Mouse (Mus musculus) frontal cortex, adult (tissue): ENCODE data around the gene Gm13288.
"Not testable (repeated sequence)": the region's sequence is repeated elsewhere in the genome, so short reads cannot be mapped to it uniquely, and the experiment has no call there.

Experiments
- ATAC-seq: cut with Nextera tagmentation; 2 replicates; pipeline ENCODE4 v1.9.2; 2017; ENCODE audit warnings: mild to moderate bottlenecking, moderate library complexity, mixed read lengths; ENCODE audit not compliant: low TSS enrichment

Gm13288 gene

DNA sequence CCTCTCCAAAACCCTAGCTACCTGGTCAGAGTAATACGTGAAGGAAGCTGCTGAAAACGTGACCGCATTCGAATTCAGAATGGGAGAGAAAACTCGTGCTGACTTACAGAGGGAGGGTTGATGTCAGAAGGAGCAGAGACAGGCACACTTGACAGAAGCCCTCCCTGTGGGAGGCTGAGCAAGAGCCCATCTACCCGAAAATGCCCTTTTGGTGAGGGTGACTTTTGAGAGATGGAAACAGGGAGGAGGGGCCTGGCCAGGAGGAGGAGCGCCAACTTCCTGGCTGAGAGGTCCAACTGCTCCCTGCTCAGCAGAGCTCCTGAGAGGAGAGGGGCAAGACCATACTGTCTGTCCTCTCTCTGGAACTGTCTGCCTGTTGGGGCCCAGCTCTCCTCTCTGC, 6.0 kb upstream of the Gm13288 start, which contains the start of gene Gm13285:
TSS of gene Gm13285 (plus strand) at position 301 of the 400 bp plus-strand sequence.
- not testable (repeated sequence) for ATAC-seq

DNA sequence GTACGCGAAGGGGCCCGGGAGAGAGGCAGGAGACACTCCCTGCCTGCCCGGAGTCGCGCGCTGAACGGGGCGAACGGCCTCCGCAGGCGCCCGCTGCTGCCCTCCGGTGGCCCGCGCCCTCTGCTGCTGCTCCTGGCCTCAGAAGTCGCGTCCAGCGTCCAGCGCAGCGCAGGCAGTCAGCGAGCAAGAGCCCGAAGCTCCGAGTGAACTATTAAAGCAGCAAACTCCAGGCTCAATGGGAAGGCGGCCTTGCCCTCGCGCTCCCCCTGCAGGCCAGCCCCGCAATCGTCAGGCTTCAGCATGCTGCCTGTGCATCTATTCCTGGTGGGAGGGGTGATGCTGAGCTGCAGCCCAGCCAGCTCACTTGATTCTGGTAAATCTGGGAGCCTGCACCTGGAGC, 2.4 kb upstream of the Gm13288 start, which contains the start of gene Gm13287:
TSS of gene Gm13287 (plus strand) at position 301 of the 400 bp plus-strand sequence.
- ATAC-seq = not testable (repeated sequence)

DNA sequence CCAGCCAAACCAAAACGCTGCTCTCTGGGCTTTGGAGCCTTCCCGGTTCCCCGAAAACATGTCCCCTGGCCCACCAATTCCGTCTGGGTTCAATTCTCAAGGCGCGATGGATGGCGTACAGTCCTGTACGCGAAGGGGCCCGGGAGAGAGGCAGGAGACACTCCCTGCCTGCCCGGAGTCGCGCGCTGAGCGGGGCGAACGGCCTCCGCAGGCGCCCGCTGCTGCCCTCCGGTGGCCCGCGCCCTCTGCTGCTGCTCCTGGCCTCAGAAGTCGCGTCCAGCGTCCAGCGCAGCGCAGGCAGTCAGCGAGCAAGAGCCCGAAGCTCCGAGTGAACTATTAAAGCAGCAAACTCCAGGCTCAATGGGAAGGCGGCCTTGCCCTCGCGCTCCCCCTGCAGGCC, 430 bp downstream of the Gm13288 start:
- not testable (repeated sequence) for ATAC-seq

DNA sequence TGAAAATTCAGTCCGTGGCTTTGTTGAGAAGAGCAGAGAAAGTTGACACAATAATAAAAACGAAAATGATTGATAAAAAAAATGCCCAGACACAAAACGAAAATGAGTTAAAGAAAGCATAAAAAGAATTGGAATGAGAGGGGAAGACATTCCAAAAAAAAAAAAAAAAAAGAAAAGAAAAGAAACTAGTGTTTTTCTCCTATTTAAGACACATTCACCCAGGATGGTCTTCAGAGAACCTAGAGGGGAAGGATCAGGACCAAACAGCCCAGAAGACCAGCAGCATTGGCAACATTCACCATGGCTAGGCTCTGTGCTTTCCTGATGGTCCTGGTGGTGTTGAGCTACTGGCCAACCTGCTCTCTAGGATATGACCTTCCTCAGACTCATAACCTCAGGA, 10.6 kb downstream of the Gm13288 start, which contains the start of gene Ifna7:
TSS of gene Ifna7 (plus strand) at position 301 of the 400 bp plus-strand sequence.
- no peak for ATAC-seq

DNA sequence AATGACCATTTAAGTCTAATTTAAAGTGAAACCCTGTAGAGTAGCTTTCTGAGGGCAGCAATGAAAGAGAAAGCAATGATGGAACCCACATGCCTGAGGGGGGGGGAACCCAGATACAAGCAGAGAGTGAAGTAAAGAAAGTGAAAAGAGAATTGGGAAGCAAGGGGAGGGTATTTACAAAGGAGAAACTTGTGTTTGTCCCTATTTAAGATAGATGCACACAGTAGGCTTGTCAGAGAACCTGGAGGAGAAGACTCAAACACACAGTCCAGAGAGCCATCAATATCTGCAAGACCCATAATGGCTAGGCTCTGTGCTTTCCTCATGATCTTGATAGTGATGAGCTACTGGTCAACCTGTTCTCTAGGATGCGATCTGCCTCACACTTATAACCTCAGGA, 14.3 kb downstream of the Gm13288 start, which contains the start of gene Ifna11:
TSS of gene Ifna11 (plus strand) at position 301 of the 400 bp plus-strand sequence.
- ATAC-seq = no peak

DNA sequence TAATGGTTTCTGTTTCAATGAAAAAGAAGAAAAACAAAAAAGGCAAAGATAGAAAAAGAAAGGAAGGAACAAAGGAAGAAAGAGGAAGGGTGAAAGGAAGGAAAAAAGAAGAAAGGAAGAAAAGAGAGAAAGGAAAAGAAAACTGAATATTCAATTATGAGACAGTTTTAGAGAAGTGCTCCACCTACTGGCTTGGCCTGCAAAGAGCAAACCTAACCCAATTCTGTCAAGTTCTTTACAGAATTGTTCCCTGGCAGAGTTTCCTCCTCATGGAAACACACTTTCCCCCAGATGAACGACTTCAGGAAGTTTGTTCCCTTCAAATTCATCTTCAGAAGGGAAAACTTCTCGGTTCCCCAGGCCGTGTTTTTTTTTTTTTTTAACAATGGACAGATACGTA, 17.7 kb downstream of the Gm13288 start:
- ATAC-seq = peak; percentile 77

DNA sequence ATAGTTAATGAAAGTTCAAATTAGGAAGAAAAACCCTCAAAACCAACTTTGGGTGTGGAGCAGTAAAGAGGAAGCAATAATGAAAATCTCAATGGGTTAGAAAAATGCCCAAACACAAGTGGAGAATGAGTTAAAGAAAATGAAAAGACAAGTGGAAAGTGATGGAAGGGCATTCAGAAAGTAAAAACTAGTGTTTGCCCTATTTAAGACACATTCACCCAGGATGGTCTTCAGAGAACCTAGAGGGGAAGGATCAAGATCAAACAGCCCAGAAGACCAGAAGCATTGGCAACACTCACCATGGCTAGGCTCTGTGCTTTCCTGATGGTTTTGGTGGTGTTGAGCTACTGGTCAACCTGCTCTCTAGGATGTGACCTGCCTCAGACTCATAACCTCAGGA, 21.8 kb downstream of the Gm13288 start, which contains the start of gene Ifna6:
TSS of gene Ifna6 (plus strand) at position 301 of the 400 bp plus-strand sequence.
- ATAC-seq = not testable (repeated sequence)

DNA sequence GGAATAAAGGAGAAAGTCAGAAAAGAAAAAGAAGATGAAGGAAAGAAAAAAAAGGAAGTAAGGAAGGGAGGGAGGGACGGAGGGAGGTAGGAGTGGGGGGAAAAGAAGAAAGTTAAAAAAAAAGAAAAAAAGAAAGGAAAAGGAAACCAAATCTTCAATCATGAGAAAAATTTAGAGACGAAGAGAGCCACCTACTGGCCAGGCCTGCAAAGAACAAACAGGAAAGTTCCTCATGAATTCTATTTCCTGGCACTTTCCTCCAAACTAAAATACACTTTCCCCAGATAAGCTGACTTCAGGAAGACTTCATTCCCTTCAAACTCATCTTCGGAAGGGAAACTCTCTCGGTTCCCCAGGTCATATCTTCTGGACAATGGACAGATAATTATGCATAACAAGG, 25.2 kb downstream of the Gm13288 start:
- ATAC-seq = peak; percentile 67; the same call in 1 of the 2 replicates

DNA sequence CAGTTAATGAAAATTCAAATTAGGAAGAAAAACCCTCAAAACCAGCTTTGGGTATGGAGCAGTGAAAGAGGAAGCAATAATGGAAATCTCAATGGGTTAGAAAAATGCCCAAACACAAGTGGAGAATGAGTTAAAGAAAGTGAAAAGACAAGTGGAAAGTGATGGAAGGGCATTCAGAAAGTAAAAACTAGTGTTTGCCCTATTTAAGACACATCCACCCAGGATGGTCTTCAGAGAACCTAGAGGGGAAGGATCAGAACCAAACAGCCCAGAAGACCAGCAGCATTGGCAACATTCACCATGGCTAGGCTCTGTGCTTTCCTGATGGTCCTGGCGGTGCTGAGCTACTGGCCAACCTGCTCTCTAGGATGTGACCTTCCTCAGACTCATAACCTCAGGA, 29.9 kb downstream of the Gm13288 start, which contains the start of gene Ifna5:
TSS of gene Ifna5 (plus strand) at position 301 of the 400 bp plus-strand sequence.
- not testable (repeated sequence) for ATAC-seq

DNA sequence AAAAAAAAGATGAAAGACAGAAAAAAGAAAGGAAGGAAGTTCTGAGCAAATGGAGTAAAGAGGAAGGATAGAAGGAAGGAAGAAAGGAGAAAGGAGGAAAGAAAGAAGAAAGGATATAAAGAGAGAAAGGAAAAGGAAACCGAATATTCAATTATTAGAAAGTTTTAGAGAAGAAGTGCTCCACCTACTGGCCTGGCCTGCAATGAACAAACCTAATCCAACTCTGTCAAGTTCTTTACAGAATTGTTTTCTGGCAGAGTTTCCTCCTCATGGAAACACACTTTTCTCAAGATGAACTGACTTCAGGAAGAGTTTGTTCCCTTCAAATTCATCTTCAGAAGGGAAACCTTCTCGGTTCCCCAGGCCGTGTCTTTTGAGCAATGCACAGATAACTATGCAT, 33.5 kb downstream of the Gm13288 start:
- ATAC-seq = peak; percentile 57; the same call in 1 of the 2 replicates

DNA sequence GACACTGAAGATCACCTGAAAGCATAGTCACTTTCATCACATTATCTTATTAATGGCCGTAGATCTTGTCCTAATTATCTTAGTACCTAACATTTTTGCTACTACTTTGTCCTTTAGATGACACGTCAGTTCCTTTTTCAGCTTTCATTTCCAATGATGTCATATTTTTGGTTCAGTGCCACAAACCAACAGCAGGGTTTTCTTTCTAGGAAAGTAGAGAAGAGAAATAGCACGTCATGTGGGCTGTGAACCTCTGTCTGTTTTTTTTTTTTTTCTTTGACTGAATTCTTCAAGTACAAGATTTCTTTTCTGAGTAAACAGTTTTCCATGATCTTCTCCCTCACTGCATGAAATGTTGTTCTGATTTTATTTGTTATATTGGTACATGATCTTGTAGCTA, 34.7 kb downstream of the Gm13288 start:
- ATAC-seq = no peak

DNA sequence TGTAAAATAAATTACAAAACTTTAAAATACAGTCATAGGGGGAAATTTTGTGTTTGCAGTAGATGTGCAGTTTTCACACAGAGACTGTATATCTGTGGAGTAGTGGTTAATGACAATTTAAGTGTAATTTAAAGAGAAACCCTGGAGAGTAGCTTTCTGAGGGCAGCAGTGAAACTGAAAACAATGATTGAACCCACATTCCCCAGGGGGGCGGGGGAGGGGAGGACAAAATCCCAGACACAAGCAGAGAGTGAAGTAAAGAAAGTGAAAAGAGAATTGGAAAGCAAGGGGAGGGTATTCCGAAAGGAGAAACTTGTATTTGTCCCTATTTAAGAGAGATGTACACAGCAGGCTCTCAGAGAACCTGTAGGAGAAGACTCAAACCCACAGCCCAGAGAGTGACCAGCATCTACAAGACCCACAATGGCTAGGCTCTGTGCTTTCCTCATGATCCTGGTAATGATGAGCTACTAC, 36.1 kb downstream of the Gm13288 start, which contains the start of gene Ifna4:
TSS of gene Ifna4 (plus strand) at position 424 of the 474 bp plus-strand sequence.
- no peak for ATAC-seq

DNA sequence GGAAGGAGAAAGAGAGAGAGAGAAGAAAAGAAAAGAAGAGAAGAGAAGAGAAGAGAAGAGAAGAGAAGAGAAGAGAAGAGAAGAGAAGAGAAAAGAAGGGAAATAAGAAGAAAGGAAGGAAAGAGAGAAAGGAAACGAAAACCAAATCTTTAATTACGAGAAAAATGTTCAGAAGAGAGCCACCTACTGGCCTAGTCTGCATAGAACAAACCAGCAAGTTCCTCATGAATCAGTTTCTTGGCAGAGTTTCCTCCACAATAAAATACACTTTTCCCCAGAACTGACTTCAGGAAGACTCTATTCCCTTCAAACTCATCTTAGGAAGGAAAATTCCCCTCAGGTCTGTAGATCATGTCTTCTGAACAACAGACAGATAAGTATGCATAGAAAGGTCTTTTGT, 40.0 kb downstream of the Gm13288 start:
- peak; percentile 62 for ATAC-seq

DNA sequence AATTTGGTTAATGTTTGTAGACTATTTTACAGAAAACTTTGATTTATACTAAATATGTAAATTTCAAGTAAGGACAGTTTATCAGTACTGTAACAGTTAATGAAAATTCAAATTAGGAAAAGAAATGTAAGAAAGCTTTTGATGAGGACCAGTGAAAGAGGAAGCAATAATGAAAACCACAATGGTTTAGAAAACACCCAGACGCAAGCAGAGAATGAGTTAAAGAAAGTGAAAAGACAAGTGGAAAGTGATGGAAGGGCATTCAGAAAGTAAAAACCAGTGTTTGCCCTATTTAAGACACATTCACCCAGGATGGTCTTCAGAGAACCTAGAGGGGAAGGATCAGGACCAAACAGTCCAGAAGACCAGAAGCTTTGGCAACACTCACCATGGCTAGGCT, 44.4 kb downstream of the Gm13288 start, which contains the start of gene Ifna1:
TSS of gene Ifna1 (plus strand) at position 390 of the 400 bp plus-strand sequence.
- ATAC-seq = no peak

DNA sequence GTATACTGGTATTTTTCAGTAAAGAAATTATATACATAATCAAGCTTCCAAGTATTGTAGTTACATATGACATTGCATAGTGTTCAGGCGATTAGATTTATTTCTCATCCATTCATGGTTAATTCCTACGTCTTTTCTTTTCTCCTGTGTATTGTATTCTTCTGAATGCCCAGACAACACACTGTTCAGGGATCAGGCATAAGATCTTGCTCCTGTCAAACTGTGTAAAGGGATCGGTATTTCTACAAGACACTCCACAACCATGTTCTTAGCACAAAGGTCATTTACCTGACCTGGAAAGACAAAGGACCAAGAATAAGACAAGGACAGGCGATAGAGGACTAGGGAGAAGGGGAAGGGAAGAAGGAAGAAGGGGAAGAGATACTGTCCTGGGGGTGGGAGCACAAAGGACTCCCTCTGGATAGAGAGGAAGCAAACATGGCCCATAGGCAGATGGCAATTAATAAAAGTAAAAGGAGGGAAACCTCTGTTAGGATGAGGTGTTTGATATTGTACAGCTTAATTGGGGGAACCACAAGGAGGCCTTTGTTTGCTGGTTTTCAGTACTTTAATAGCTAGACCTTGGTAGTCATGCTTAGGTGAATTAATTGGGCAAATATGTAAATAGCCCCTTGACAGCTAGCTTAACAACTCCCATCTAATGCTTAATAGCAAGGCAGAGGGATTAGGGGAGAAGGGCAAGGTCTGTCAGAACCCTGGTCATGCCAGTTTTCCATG, 45.9 kb downstream of the Gm13288 start:
- ATAC-seq = no peak
